Mouse (Mus musculus): ENCODE measurements at regions not wholly inside any gene's neighbourhood (a gene's known extent, or its start where the extent isn't known, plus 50 kb on each side); places are given as distances from the start of the nearest gene placed in this dataset.

DNA sequence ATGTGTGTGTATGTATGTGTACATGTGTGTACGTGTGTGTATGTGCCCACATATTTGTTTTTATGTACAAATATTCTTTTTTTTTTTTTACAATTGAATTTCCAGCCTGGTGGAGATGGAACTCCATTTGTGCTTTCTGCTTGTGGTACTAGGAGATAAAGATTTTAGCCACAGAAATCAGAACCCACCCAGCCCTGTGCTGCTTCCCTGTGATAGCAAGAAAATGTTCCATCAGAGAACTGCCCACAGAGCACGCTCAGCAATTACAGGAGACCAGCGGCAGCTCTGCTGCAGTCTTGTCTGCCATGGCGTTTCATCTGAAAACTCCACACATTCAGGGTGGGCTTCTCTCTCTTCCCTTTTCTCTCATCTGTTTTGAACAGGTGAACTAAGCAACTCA lies 118.7 kb upstream of the L3mbtl4 start:
- TF ChIP-seq EP300 (IDR thresholded peaks at IDR 0.05; ENCODE audit: insufficient read depth, low read depth, low read length) (no peak), CTCF (IDR thresholded peaks at IDR 0.05; ENCODE audit: low read depth, low read length) (no peak)
- Histone ChIP-seq H3K27ac (ENCODE audit: insufficient read depth, low read length) (no peak overlapping the region), H3K27me3 (ENCODE audit: control insufficient read depth, insufficient read depth, low read length, poor library complexity, severe bottlenecking) (no peaks in the 10 kb centered on the region), H3K9me3 (replicated peaks; ENCODE audit: control insufficient read depth, insufficient read depth, low read length, poor library complexity, severe bottlenecking) (no peaks in the 10 kb centered on the region), H3K4me3 (ENCODE audit: low read depth, low read length) (no peak overlapping the region), H3K36me3 (ENCODE audit: control insufficient read depth, insufficient read depth, low read length, poor library complexity, severe bottlenecking) (no peaks in the 10 kb centered on the region), H3K9ac (ENCODE audit: low read depth, poor library complexity, severe bottlenecking) (no peak overlapping the region), H3K4me1 (ENCODE audit: control insufficient read depth, insufficient read depth, low read length) (no peaks in the 10 kb centered on the region)

DNA sequence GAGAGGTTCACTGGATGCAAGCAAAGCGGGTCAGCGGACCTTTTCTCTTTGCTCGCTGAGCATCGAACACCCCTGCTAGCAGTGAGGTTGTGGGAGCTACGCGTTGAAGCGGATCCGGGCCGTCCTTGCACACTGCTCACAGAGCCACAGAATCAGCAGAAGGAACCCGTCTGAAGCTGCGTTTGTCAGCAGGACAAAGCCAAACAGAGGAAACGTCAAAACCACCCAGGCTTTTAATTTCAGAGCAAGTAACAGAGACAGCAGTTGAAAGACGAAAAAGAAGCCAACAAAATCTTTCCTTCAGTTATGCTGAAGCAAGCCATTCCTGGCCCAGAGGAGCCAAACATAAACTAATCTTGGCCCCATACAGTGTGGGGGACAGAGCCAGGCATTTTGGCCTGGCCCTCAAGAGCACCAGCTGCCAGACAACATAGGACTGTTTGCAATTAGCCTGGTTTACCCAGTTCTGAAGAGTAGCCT lies 115.4 kb upstream of the L3mbtl4 start:
- H3K9me3 ChIP-seq (replicated peaks; ENCODE audit: control insufficient read depth, insufficient read depth, low read length, poor library complexity, severe bottlenecking) = no peaks in the 10 kb centered on the region
- no peak for TF ChIP-seq POLR2A (IDR thresholded peaks at IDR 0.05; ENCODE audit: insufficient read depth, low read length)
- no peak for TF ChIP-seq CTCF (IDR thresholded peaks at IDR 0.05; ENCODE audit: low read depth, low read length)
- no peaks in the 10 kb centered on the region for H3K27me3 ChIP-seq (ENCODE audit: control insufficient read depth, insufficient read depth, low read length, poor library complexity, severe bottlenecking)
- no peaks in the 10 kb centered on the region for H3K36me3 ChIP-seq (ENCODE audit: control insufficient read depth, insufficient read depth, low read length, poor library complexity, severe bottlenecking)
- H3K9ac ChIP-seq (ENCODE audit: low read depth, poor library complexity, severe bottlenecking) = no peak overlapping the region
- H3K4me3 ChIP-seq (ENCODE audit: low read depth, low read length) = no peak overlapping the region
- H3K27ac ChIP-seq (ENCODE audit: insufficient read depth, low read length) = no peak overlapping the region
- no peaks in the 10 kb centered on the region for H3K4me1 ChIP-seq (ENCODE audit: control insufficient read depth, insufficient read depth, low read length)

DNA sequence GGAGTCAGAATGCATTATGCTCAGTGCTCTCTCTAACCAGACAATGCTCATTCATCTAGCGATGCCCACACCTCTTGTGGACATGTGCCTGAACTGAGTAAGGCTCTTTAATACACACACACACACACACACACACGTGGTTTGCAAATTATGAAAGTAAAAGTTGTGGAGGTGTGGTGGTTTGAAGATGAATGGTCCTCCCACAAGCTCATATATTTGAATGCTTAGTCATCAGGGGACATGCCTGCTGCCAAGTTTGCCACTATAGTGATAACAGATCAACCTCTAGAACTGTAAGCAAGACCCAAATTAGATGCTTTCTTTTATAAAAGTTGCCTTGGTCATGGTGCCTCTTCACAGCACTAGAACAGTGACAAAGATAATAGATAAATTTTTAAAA lies 112.5 kb upstream of the L3mbtl4 start:
- Histone ChIP-seq H3K4me1 (ENCODE audit: control insufficient read depth, insufficient read depth, low read length) (no peaks in the 10 kb centered on the region), H3K4me3 (ENCODE audit: low read depth, low read length) (no peak overlapping the region), H3K36me3 (ENCODE audit: control insufficient read depth, insufficient read depth, low read length, poor library complexity, severe bottlenecking) (no peaks in the 10 kb centered on the region), H3K9me3 (replicated peaks; ENCODE audit: control insufficient read depth, insufficient read depth, low read length, poor library complexity, severe bottlenecking) (no peaks in the 10 kb centered on the region), H3K9ac (ENCODE audit: low read depth, poor library complexity, severe bottlenecking) (no peak overlapping the region), H3K27ac (ENCODE audit: insufficient read depth, low read length) (no peak overlapping the region), H3K27me3 (ENCODE audit: control insufficient read depth, insufficient read depth, low read length, poor library complexity, severe bottlenecking) (no peaks in the 10 kb centered on the region)
- TF ChIP-seq EP300 (IDR thresholded peaks at IDR 0.05; ENCODE audit: insufficient read depth, low read depth, low read length) = no peak
- no peak for TF ChIP-seq POLR2A (IDR thresholded peaks at IDR 0.05; ENCODE audit: insufficient read depth, low read length)

DNA sequence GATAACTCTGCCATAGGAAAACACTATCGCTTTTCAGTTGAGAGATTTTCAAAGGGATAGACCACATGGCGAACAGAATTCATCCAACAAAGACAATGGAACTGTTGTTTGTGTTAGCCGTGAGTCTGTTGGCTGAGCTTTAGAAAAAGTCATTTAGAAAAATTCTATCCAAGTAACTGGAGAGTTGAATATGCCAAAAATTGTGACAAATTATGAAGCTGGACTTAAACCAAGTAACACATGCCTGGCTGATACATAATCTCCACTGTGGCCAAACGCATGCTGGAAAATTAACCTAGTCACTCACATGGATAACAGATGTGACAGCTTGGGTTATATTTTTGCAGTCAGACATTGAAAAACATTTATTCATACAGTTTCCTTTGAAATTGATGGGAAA lies 110.1 kb upstream of the L3mbtl4 start:
- Histone ChIP-seq H3K4me3 (ENCODE audit: low read depth, low read length) (no peak overlapping the region), H3K27ac (ENCODE audit: insufficient read depth, low read length) (no peak overlapping the region), H3K4me1 (ENCODE audit: control insufficient read depth, insufficient read depth, low read length) (no peaks in the 10 kb centered on the region), H3K9me3 (replicated peaks; ENCODE audit: control insufficient read depth, insufficient read depth, low read length, poor library complexity, severe bottlenecking) (no peaks in the 10 kb centered on the region), H3K9ac (ENCODE audit: low read depth, poor library complexity, severe bottlenecking) (no peak overlapping the region), H3K27me3 (ENCODE audit: control insufficient read depth, insufficient read depth, low read length, poor library complexity, severe bottlenecking) (no peaks in the 10 kb centered on the region), H3K36me3 (ENCODE audit: control insufficient read depth, insufficient read depth, low read length, poor library complexity, severe bottlenecking) (no peaks in the 10 kb centered on the region)
- TF ChIP-seq EP300 (IDR thresholded peaks at IDR 0.05; ENCODE audit: insufficient read depth, low read depth, low read length) (no peak), CTCF (IDR thresholded peaks at IDR 0.05; ENCODE audit: low read depth, low read length) (no peak), POLR2A (IDR thresholded peaks at IDR 0.05; ENCODE audit: insufficient read depth, low read length) (no peak)

DNA sequence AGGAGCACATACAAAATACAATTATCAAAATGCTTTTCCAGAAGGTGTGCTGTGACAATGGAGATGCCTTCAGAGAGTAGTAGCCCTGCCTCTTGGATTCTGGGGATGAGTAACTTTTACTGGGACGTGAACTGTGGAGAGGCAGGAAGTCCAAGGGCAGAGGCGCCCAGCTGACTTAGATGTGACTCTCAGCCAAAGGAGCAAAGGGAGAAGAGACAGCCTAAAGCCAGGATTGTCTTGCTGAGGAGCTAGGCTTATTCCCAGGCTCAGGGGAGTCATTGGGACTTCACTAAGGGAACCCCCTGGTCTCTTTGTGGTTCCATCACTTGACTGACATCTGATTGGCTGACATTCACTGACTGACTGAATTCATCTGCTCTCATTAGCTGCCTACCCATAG lies 108.9 kb upstream of the L3mbtl4 start:
- Histone ChIP-seq H3K36me3 (ENCODE audit: control insufficient read depth, insufficient read depth, low read length, poor library complexity, severe bottlenecking) (no peaks in the 10 kb centered on the region), H3K9me3 (replicated peaks; ENCODE audit: control insufficient read depth, insufficient read depth, low read length, poor library complexity, severe bottlenecking) (no peaks in the 10 kb centered on the region), H3K9ac (ENCODE audit: low read depth, poor library complexity, severe bottlenecking) (no peak overlapping the region), H3K27me3 (ENCODE audit: control insufficient read depth, insufficient read depth, low read length, poor library complexity, severe bottlenecking) (no peaks in the 10 kb centered on the region), H3K4me1 (ENCODE audit: control insufficient read depth, insufficient read depth, low read length) (no peaks in the 10 kb centered on the region), H3K27ac (ENCODE audit: insufficient read depth, low read length) (no peak overlapping the region), H3K4me3 (ENCODE audit: low read depth, low read length) (no peak overlapping the region)
- TF ChIP-seq CTCF (IDR thresholded peaks at IDR 0.05; ENCODE audit: low read depth, low read length) = no peak
- TF ChIP-seq EP300 (IDR thresholded peaks at IDR 0.05; ENCODE audit: insufficient read depth, low read depth, low read length) = no peak
- TF ChIP-seq POLR2A (IDR thresholded peaks at IDR 0.05; ENCODE audit: insufficient read depth, low read length) = no peak

DNA sequence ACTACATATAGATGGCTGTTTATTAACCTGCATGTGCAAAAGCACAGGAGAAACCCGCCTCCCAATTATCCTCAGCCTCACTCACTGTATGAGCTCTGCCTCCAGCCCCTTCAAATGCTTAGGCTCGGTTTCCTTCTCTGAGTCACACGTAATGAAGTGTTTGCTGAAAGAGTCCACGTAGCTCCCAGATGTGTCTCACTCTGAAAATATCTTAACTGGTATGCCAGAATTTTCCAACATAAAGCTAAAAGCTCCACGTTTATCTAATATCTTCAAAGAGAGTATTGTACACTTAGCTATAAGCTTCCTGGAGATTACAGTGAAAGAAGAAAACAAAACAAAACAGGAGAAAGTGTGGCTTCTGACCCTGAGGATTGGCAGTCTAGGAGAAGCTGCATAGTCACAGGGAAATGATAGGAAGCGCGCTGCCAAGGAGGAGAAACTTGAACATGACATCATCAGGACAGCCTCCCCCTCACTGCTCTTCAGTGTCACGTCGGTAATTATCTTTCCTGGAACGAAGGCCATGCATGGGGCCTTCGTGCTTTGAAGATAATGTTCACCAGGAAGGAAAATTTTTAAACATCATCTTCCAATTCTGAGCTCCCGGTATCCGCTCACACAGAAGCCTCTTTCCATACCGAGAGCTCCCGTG lies 108.3 kb upstream of the L3mbtl4 start:
- TF ChIP-seq CTCF (IDR thresholded peaks at IDR 0.05; ENCODE audit: low read depth, low read length) (no peak), POLR2A (IDR thresholded peaks at IDR 0.05; ENCODE audit: insufficient read depth, low read length) (no peak), EP300 (IDR thresholded peaks at IDR 0.05; ENCODE audit: insufficient read depth, low read depth, low read length) (no peak)
- no peaks in the 10 kb centered on the region for H3K9me3 ChIP-seq (replicated peaks; ENCODE audit: control insufficient read depth, insufficient read depth, low read length, poor library complexity, severe bottlenecking)
- H3K36me3 ChIP-seq (ENCODE audit: control insufficient read depth, insufficient read depth, low read length, poor library complexity, severe bottlenecking) = no peaks in the 10 kb centered on the region
- no peak overlapping the region for H3K27ac ChIP-seq (ENCODE audit: insufficient read depth, low read length)
- no peak overlapping the region for H3K9ac ChIP-seq (ENCODE audit: low read depth, poor library complexity, severe bottlenecking)
- no peaks in the 10 kb centered on the region for H3K4me1 ChIP-seq (ENCODE audit: control insufficient read depth, insufficient read depth, low read length)
- no peaks in the 10 kb centered on the region for H3K27me3 ChIP-seq (ENCODE audit: control insufficient read depth, insufficient read depth, low read length, poor library complexity, severe bottlenecking)
- no peak overlapping the region for H3K4me3 ChIP-seq (ENCODE audit: low read depth, low read length)
